Mouse (Mus musculus) intestine, embryonic 16.5 days (tissue): ENCODE measurements around the gene Lmo1. TPM values are rescaled to one million over a fixed set of nuclear protein-coding genes. Genes with fewer than 3 reads are reported as not detected.

Experiments used
- ATAC-seq: fragments of 200-750 bp; cut with Nextera tagmentation; 2 replicates; pipeline ENCODE4 v1.8.0; 2017; ENCODE audit warnings: moderate TSS enrichment, moderate library complexity
- H3K27ac ChIP-seq: fragments of 300-500 bp; sonication (generic); 2 replicates; pipeline ENCODE4 v1.5.1; 2014; ENCODE audit warnings: mild to moderate bottlenecking, low read length
- H3K27me3 ChIP-seq: fragments of 300-500 bp; sonication (generic); replicated peaks from 2 replicates; pipeline ENCODE4 v1.6.1; 2014; ENCODE audit warnings: low read length, control low read depth, mixed read lengths; ENCODE audit not compliant: control insufficient read depth, insufficient read depth
- H3K36me3 ChIP-seq: fragments of 300-500 bp; sonication (generic); 2 replicates; pipeline ENCODE4 v1.6.1; 2014; ENCODE audit warnings: low read length, control low read depth; ENCODE audit not compliant: control insufficient read depth, insufficient read depth
- H3K4me1 ChIP-seq: fragments of 300-500 bp; sonication (generic); 2 replicates; pipeline ENCODE4 v1.6.1; 2014; ENCODE audit warnings: low read length, control low read depth, mixed read lengths; ENCODE audit not compliant: control insufficient read depth, insufficient read depth
- H3K4me2 ChIP-seq: fragments of 300-500 bp; sonication (generic); 2 replicates; pipeline ENCODE4 v1.6.1; 2014; ENCODE audit warnings: low read depth, low read length, control low read depth
- H3K4me3 ChIP-seq: fragments of 300-500 bp; sonication (generic); 2 replicates; pipeline ENCODE4 v1.5.1; 2014; ENCODE audit warnings: mild to moderate bottlenecking, low read length
- H3K9ac ChIP-seq: fragments of 300-500 bp; sonication (generic); 2 replicates; pipeline ENCODE4 v1.6.1; 2014; ENCODE audit warnings: low read depth, low read length
- H3K9me3 ChIP-seq: fragments of 300-500 bp; sonication (generic); 2 replicates; pipeline ENCODE4 v1.6.1; 2016; ENCODE audit warnings: low read length, control low read depth; ENCODE audit not compliant: control insufficient read depth
- WGBS: fragments of 180-500 bp; shearing (Covaris S2); extraction: QIAGEN DNeasy Blood & Tissue Kit; methylation state at CpG from one replicate; pipeline ENCODE4 v1.1.7; 2014; 5-methylcytosine and 5-hydroxymethylcytosine counted together
- polyA plus RNA-seq: library from polyadenylated mRNA; unstranded; fragments of >200 nt; fragmentation: Nextera tagmentation; extraction: Ambion mirVana; gene quantifications from 2 replicates; pipeline ENCODE4 v1.2.1, GENCODE M21; 2015

The Lmo1 gene
- polyA plus RNA-seq, 1 experiment from 2014 or later: 1.7 TPM

DNA sequence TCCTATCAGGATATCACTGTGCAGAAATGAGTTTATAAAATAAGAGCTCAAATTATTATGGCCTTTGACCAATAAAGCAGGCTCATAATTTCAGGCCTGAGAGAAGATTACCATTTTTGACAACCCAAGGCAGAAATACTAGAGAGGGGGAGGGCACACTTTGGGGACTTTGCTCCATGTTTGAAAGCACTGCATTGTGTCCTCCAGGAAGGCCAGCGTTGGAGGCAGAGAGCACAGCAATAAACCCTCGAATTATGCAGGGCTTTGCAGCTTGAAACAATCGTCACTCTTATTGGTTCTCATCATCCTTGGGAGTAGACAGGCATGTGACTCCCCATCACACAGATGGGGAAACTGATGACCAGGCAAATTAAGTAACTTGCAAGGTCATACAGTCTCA, 28.1 kb upstream of the Lmo1 start:
- H3K36me3 ChIP-seq: no peaks in the 10 kb centered on the region
- H3K27ac ChIP-seq: no peak overlapping the region
- H3K9ac ChIP-seq: no peak overlapping the region
- peak; percentile 55 for ATAC-seq
- no peaks in the 10 kb centered on the region for H3K9me3 ChIP-seq
- H3K4me2 ChIP-seq: no peak overlapping the region
- WGBS: 49% methylated on average over 3 of the region's 3 CpGs
- H3K27me3 ChIP-seq: no peaks in the 10 kb centered on the region
- no peak overlapping the region for H3K4me3 ChIP-seq
- 0 out of 2 replicates have a peak, but pooled peaks cover 3% of the 10 kb centered on the region for H3K4me1 ChIP-seq

DNA sequence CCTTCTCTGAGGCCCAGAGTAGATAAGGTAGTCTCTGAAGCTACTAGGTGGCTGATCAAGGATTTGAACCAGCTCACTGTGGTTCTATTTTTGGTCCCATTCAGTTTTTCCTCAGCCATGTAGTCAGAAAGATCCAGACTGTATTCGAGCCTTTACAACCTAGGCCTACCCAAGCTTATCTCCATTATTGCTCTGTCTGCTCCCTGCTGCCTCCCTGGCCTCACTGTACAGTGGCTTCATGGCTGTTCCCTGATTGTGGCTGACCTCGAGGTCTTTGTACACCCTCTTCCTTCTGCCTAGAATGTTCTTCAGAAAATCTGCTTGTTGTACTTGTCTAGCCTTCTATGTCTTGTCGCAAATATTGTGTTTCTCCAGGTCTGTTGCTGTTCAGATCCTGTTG, 25.6 kb upstream of the Lmo1 start:
- H3K9ac ChIP-seq: no peak overlapping the region
- H3K4me1 ChIP-seq: peaks cover 10% of the 10 kb centered on the region; the same call in 1 of the 2 replicates
- no peaks in the 10 kb centered on the region for H3K27me3 ChIP-seq
- WGBS: 66% methylated on average over 3 of the region's 3 CpGs
- H3K36me3 ChIP-seq: no peaks in the 10 kb centered on the region
- no peak overlapping the region for H3K4me2 ChIP-seq
- no peak overlapping the region for H3K4me3 ChIP-seq
- H3K27ac ChIP-seq: peak overlapping the region; percentile 18; the same call in 1 of the 2 replicates
- no peaks in the 10 kb centered on the region for H3K9me3 ChIP-seq
- ATAC-seq: peak; percentile 74

DNA sequence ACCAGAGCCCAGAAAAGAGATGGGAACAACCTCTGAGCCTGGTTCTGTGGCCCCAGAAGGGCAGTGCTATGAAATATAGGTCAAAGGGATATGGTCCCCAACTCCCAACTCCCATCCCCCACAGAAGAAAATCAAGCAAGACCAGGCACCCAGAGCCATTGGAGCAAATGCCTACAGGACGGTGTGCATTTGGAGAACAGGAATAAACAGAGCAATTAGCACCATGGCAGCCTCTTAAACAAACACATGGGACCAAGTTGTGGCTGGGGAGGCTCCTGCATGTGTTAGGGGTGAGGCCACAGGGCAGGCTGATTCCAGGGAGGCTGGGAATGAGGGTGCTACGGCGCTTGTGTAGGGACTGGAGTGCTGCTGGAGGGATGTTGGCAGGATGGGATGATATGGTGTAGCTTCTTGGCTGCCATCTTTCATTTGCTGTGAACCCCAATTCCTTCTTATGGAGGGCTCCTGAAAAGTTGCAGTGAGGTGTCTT, 22.2 kb upstream of the Lmo1 start:
- ATAC-seq: no peak

DNA sequence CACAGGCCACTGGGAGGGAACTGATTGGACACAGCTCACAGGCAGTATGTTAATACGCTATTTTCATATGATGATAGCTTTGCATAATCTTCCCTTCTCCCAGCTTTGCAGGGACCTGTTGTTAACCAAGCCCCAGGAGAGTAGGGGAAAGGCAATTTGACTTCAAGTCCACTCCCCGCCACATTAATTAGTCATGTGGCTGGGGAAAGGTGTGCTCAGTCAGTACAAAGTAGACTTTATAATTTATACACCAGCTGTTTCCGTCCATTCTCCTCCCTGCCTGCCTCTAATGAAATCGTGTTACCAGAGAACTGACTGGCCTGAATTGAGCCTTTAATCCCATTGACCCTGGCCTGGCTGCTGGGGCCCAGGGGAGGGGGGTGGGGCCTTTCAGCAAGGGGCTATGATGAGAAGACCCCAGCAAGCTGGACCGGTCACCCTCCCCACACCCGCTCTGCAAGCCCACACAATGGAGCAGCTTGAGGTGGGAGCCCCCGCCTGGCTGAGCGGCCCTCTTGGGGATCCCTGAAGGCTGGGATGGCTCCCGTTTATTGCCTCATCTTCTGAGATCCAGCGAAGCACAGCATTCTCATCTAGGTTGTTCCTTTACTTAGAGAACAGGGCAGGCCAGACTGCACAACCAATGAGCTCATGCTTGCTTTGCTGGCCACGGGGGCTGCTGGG, 21.5 kb upstream of the Lmo1 start:
- Histone ChIP-seq H3K4me1 (peaks cover 10% of the 10 kb centered on the region; the same call in 1 of the 2 replicates), H3K9ac (no peak overlapping the region), H3K9me3 (no peaks in the 10 kb centered on the region), H3K36me3 (no peaks in the 10 kb centered on the region), H3K4me3 (no peak overlapping the region), H3K27me3 (no peaks in the 10 kb centered on the region), H3K27ac (no peak overlapping the region), H3K4me2 (no peak overlapping the region)
- WGBS: 37% methylated on average over 11 of the region's 11 CpGs
- ATAC-seq: peak; percentile 32; the same call in 1 of the 2 replicates

More for the DNA sequence above, 22.2 kb upstream of the Lmo1 start:
- Histone ChIP-seq H3K27me3 (no peaks in the 10 kb centered on the region), H3K27ac (no peak overlapping the region), H3K36me3 (no peaks in the 10 kb centered on the region), H3K4me1 (peaks cover 10% of the 10 kb centered on the region; the same call in 1 of the 2 replicates), H3K9ac (no peak overlapping the region), H3K4me3 (no peak overlapping the region), H3K4me2 (no peak overlapping the region), H3K9me3 (no peaks in the 10 kb centered on the region)
- 43% methylated on average over 3 of the region's 3 CpGs for WGBS

DNA sequence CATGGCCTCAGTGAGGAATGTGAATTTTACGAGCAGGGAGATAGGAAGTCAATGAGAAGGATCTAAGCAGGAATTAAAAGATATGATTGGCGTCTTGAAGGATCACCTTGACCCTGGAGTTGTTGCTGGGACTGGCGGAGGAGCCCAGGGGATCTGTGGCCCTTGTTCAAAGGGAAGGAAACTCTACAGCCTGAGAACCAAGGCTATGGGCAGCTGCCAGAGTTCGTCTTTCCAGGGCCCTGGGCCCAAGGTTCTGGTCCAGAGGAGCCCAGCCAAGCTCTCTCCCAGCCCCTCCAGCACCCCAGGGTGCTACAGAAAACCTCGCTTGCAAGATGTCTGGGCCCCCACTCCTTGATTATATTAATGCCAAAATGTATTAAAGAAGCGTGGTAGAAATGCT, 21.0 kb upstream of the Lmo1 start:
- WGBS: 62% methylated on average over 6 of the region's 6 CpGs
- no peak overlapping the region for H3K4me3 ChIP-seq
- no peak overlapping the region for H3K4me2 ChIP-seq
- H3K36me3 ChIP-seq: no peaks in the 10 kb centered on the region
- no peak overlapping the region for H3K27ac ChIP-seq
- no peak for ATAC-seq
- peaks cover 10% of the 10 kb centered on the region; the same call in 1 of the 2 replicates for H3K4me1 ChIP-seq
- no peaks in the 10 kb centered on the region for H3K9me3 ChIP-seq
- no peaks in the 10 kb centered on the region for H3K27me3 ChIP-seq
- H3K9ac ChIP-seq: no peak overlapping the region

DNA sequence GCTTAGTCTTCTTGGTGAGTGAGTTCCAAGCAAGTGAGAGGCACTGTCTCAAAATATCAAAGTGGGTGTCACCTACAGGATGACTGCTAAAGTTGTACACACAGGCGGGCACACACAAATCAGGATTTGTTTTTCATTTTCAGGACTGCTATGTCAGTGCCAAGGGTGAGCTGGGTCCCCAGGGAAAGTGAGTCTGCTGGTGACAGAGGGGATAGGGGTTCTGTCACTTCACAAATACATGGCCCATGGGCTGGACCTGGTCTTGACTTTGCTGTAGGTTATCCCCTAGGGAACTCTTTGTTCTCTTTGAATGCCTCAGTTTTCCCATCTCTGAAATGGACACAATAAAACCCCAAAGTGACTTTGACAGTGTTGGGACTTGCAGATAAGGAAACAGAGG, 19.8 kb upstream of the Lmo1 start:
- Histone ChIP-seq H3K27ac (no peak overlapping the region), H3K4me2 (no peak overlapping the region), H3K4me3 (no peak overlapping the region), H3K4me1 (peaks cover 7% of the 10 kb centered on the region; the same call in 1 of the 2 replicates), H3K36me3 (no peaks in the 10 kb centered on the region), H3K27me3 (no peaks in the 10 kb centered on the region), H3K9me3 (no peaks in the 10 kb centered on the region), H3K9ac (no peak overlapping the region)
- WGBS: 96% methylated on average over 1 of the region's 1 CpGs
- ATAC-seq: no peak

DNA sequence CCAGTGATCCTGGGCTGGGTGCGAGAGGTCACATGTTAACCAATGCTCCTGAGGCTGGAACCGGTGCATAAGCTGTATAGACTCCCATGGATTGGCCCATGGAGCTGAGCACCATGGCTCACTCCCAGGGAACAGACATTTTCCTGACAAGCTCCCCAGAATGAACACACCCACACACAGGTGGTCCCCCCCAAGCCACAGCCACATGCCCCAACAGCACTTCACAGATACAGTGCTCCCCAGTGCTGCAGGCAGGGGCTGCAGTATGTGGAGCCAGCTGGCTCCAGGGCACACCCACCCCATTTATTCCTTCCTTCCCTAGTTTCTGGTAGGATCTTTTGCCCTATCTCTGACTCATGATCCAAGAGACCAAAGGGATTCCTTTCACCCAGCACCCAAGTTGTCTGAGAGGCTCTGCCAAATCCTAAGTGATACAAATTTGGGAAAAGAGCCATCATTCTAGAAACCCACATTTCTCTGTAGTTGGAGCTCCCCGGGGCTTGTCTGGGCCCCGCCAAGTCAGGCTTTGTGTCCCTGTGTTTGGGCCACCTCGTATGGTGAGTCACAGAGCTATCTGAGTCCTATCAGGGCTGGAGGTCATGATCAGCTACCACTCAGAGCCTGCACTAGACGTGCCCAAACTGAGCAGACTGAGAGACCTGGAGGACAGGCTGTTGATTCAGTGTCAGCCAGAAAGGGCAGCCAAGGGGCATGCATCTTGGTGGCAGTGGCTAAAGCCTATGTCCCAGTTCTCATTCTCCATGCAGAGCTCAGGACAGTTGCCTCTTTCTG, 12.4 kb upstream of the Lmo1 start:
- Histone ChIP-seq H3K27ac (no peak overlapping the region), H3K4me2 (no peak overlapping the region), H3K9ac (no peak overlapping the region), H3K4me3 (no peak overlapping the region), H3K36me3 (no peaks in the 10 kb centered on the region), H3K27me3 (no peaks in the 10 kb centered on the region), H3K9me3 (no peaks in the 10 kb centered on the region), H3K4me1 (no peaks in the 10 kb centered on the region)
- no peak for ATAC-seq
- 68% methylated on average over 6 of the region's 6 CpGs for WGBS

DNA sequence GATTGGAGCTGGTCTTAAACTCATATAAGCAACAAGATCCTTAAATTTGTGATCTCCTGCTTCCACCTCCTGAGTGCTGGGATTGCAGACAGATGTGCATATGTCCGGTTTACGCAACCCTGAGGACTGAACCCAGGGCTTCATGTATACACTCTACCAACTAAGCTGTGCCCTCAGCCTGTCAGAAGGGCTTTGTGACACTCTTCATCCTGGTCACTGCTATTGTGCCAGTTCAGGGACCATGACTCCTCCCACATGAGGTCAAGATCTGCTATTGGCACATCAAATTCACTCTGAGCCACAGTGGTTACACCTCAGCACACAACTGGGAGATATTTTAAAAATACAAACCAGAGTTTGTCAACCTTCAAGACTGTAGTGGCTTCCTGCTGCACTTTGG, 11.0 kb upstream of the Lmo1 start:
- Histone ChIP-seq H3K4me3 (no peak overlapping the region), H3K4me1 (no peaks in the 10 kb centered on the region), H3K27me3 (no peaks in the 10 kb centered on the region), H3K4me2 (no peak overlapping the region), H3K36me3 (no peaks in the 10 kb centered on the region), H3K9ac (no peak overlapping the region), H3K27ac (no peak overlapping the region), H3K9me3 (no peaks in the 10 kb centered on the region)
- 89% methylated on average over 2 of the region's 2 CpGs for WGBS
- ATAC-seq: no peak

DNA sequence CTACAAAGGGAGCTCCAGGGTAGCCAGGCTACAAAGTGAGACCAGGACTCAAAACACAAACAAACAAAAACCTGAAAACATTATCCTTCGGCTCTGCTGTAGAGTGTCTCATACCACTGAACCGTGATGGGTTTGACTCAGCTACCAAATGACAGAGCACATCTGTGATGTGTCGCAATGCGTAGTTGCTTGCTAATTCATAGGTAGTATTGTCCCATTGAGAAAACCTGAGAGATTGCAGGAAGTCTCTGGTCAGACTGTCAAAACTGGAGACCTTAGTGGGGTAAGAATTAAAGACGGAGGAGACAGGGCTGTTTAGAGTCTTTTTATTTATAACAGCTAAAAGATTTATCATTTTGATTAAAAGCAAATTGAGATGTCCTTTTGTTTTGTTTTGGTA, 10.6 kb upstream of the Lmo1 start:
- no peaks in the 10 kb centered on the region for H3K27me3 ChIP-seq
- WGBS: 72% methylated on average over 5 of the region's 5 CpGs
- no peak overlapping the region for H3K4me3 ChIP-seq
- no peak for ATAC-seq
- H3K9me3 ChIP-seq: no peaks in the 10 kb centered on the region
- H3K9ac ChIP-seq: no peak overlapping the region
- no peak overlapping the region for H3K4me2 ChIP-seq
- H3K4me1 ChIP-seq: no peaks in the 10 kb centered on the region
- no peak overlapping the region for H3K27ac ChIP-seq
- no peaks in the 10 kb centered on the region for H3K36me3 ChIP-seq
